Mouse (Mus musculus): ENCODE measurements around the gene Gm8094.
"Not testable (repeated sequence)": the region's sequence is repeated elsewhere in the genome, so short reads cannot be mapped to it uniquely, and the experiment has no call there.

Gene Gm8094

GRCm38 (mm10) chr14:43076543-43076942, at the start of gene Gm8094:
Gene Gm8094 (minus strand): TSS chr14:43076643.
- not testable (repeated sequence) for ATAC-seq (ENCODE audit: low TSS enrichment)

DNA sequence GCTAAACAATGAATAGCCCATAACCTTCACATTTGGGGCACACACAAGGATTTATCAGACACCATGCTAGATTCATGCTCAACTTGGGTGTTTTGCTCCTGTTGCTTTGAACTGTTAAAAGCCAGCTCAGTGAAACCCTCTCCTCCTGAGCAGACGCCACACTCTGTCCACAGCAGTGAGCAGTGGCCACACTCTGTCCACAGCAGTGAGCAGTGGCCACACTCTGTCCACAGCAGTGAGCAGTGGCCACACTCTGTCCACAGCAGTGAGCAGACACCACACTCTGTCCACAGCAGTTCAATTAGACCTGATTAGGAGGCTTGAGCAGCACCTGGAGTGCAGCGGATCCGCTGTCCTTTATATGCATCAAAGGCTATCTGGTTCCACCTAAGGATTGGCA, 43.2 kb upstream of the Gm8094 start:
- ATAC-seq (ENCODE audit: low TSS enrichment), result not testable (repeated sequence)

DNA sequence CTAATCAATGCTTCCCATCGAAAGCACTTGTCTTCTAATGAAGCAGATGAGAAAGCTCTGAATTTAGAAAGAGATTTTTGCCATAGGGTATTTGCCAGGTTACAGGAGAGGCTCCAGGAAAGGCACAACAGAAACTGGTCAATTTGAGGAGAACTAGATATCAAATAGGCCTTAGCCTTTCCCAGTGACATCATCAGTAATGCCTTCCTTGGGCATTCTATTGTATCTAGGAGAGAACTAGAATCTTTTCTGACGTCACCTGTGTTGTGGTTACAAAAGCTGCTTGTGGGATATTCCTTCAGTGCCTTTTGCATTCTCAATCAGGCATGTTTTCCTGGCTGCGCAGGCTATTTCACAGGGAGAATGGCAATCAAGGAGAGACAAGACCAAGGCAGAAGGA, 23.9 kb upstream of the Gm8094 start, which contains the start of gene Gm8104:
Gene Gm8104 (plus strand): TSS at position 301 of the 400 bp plus-strand sequence.
- not testable (repeated sequence) for ATAC-seq (ENCODE audit: low TSS enrichment)

DNA sequence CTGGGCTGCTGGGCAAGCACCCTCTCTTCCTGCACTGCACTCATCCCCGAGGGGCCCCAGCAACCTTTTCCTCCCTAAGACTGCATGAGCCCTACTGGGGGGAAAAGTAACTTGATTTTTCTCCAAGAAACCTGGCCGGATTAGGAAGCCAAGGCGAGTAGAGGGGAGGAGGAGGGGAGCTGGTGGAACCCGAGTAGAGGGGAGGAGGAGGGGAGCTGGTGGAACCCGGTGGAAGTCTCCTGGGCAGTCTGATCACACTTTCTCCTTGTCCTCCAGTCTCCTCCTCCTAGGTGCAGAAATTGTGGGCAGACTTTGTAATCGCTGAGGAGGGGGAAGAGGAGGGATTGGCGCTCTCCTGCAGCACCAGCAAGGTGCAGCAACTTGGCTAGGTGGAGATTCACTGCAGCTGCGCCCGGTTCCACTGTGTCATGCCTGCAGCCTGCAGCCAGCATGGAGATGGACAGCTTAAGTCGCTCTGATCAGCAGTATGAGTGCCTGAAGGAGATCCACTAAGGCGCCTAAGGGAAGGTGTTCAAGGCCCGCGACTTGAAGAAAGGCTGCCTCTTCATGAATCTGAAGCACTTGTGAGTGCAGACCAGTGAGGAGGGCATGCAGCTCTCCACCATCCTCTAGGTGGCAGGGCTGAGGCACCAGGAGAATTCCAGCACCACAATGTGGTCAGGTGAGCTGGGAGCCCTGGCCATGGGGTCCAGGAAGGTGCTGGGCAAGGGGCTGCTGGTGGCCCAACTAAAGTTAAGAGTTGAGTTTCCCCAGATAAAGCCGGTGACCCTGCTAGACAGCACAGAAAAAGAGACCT, 12.9 kb upstream of the Gm8094 start:
- ATAC-seq (ENCODE audit: low TSS enrichment), result peak; percentile 95

DNA sequence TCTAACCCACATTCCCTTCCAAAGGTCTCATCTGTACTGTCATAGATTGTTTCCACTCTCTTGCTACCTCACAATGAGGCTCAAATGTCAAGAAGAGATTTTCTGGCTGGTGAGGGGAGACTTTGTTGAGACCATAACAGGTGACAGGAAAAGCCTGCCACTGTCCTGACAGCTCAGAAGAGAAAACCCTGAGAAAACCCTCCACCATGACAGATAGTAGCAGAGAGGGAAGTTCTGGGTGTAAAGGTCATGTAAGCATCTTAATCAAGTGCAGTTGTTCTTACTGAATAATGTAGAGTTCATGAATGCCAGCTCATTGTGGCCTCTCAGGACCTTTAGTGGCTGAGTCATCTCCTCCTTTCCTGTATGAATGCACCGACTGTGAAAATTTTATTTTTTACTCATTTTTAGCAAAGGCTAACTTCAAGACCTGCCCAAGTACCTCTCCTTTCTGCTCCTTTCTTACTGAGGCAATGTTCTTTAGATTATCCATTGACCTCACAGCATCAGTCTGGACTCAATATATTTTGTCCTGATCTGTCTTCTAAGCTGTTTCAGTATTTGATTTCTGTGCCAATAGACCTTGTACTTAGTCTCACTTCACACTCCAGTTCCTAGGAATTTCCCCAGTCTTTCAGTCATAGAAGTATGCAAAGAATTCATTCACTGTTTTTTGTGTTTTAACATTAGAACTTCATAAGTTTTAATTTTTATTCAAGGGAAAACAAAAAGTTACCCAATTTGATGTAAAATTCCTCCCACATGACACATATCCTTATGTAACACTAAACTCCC, 8.7 kb upstream of the Gm8094 start:
- not testable (repeated sequence) for ATAC-seq (ENCODE audit: low TSS enrichment)

DNA sequence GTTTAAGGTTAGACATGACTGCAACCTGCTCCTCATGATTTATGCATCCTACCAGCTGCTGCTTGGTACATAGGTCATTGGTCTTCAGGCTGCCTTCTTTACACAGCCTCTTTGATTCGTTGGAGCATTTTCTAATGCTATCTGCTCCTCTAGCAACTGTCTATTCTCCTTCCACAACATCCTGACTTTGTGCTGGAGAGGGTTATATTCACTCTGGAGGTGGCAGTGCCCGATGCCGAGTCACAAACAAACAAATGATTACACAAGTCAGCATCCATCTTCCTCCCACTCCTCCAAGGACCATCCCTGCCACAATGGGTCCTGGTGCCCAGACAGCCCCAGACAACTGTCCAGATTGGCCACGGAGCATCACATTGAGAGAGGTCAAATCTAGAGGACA, 16.3 kb downstream of the Gm8094 start:
- not testable (repeated sequence) for ATAC-seq (ENCODE audit: low TSS enrichment)

- ATAC-seq (ENCODE audit: low TSS enrichment), result not testable (repeated sequence)
Measured at GRCm38 (mm10) chr14:43058063-43058462, 18.4 kb downstream of the Gm8094 start.

Data from frontal cortex, adult (tissue).